Mouse (Mus musculus) A20 (cell line): Measurements from ENCODE around the gene Tamm41.

ENCODE experiments used
- DNase-seq: peaks from one replicate; pipeline ENCODE4 v3.0.0-alpha.2; 2011; ENCODE audit warnings: low read depth, low spot score

Tamm41 gene

GRCm38 (mm10) chr6:115037103-115038094 lies at the start of gene Tamm41:
Gene Tamm41, minus strand, starts transcription at chr6:115037876.
- DNase-seq: peak; percentile 89

- no peak for DNase-seq
Measured at GRCm38 (mm10) chr6:115085274-115085841, 47.7 kb upstream of the Tamm41 start.

GRCm38 (mm10) chr6:115076781-115077575 lies 39.3 kb upstream of the Tamm41 start:
- DNase-seq: no peak

GRCm38 (mm10) chr6:115072024-115072423 lies 34.3 kb upstream of the Tamm41 start:
- DNase-seq: no peak

GRCm38 (mm10) chr6:115065411-115066241 lies 27.9 kb upstream of the Tamm41 start:
- peak; percentile 68 for DNase-seq

- DNase-seq: no peak
Measured at GRCm38 (mm10) chr6:115062605-115063350, 25.1 kb upstream of the Tamm41 start.

- DNase-seq: no peak
Measured at GRCm38 (mm10) chr6:115059227-115059626, 21.6 kb upstream of the Tamm41 start.

- DNase-seq: no peak
Measured at GRCm38 (mm10) chr6:115056699-115057098, 19.0 kb upstream of the Tamm41 start.

GRCm38 (mm10) chr6:115055440-115055839 lies 17.8 kb upstream of the Tamm41 start:
- DNase-seq: no peak

GRCm38 (mm10) chr6:115051586-115052197 lies 14.0 kb upstream of the Tamm41 start:
- no peak for DNase-seq

GRCm38 (mm10) chr6:115049015-115049414 lies 11.3 kb upstream of the Tamm41 start:
- peak; percentile 19 for DNase-seq

GRCm38 (mm10) chr6:115047816-115048215 lies 10.1 kb upstream of the Tamm41 start:
- no peak for DNase-seq

GRCm38 (mm10) chr6:115046064-115046463 lies 8.4 kb upstream of the Tamm41 start:
- no peak for DNase-seq

GRCm38 (mm10) chr6:115044709-115045108 lies 7.0 kb upstream of the Tamm41 start:
- DNase-seq: peak; percentile 39

GRCm38 (mm10) chr6:115043657-115044500 lies 6.2 kb upstream of the Tamm41 start:
- DNase-seq: no peak

GRCm38 (mm10) chr6:115042609-115043008 lies 4.9 kb upstream of the Tamm41 start:
- DNase-seq: no peak

GRCm38 (mm10) chr6:115033441-115033840 lies 4.2 kb downstream of the Tamm41 start:
- DNase-seq: no peak

GRCm38 (mm10) chr6:115030098-115030497 lies 7.6 kb downstream of the Tamm41 start:
- peak; percentile 44 for DNase-seq

- peak; percentile 50 for DNase-seq
Measured at GRCm38 (mm10) chr6:115029248-115029647, 8.4 kb downstream of the Tamm41 start.
